Mouse (Mus musculus): ENCODE measurements around the gene Zfp13. TPM values are rescaled to one million over a fixed set of nuclear protein-coding genes. Genes with fewer than 3 reads are reported as not detected.
"Not testable (repeated sequence)": the region's sequence is repeated elsewhere in the genome, so short reads cannot be mapped to it uniquely, and the experiment has no call there.

Zfp13 gene
- polyA plus RNA-seq, 1 experiment from 2014 or later = 20.3 TPM

GRCm38 (mm10) chr17:23599605-23600063, 347 bp upstream of the Zfp13 start:
- DNase-seq (ENCODE audit: low spot score) = no peak
- no peaks in the 10 kb centered on the region for H3K27me3 ChIP-seq (ENCODE audit: control insufficient read depth, insufficient read depth, low read length)
- 45% methylated on average over 7 of the region's 7 CpGs for WGBS

DNA sequence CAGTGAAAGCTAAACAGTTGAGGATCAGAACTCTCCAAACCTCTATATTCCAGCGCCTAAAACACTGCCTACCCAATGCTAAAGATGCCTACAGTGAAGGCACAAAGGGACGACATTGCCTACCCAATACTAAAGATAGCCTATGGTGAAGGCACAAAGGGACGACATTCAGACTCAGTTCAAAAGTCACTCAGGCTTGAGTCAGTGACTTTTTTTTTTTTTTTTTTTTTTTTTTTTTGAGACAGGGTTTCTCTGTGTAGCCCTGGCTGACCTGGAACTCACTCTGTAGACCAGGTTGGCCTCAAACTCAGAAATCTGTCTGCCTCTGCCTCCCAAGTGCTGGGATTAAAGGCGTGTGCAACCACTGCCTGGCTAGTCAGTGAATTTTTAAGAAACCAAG, 4.1 kb downstream of the Zfp13 start:
- H3K27me3 ChIP-seq (ENCODE audit: control insufficient read depth, insufficient read depth, low read length); H3K9ac ChIP-seq (ENCODE audit: low read length); ATAC-seq (ENCODE audit: insufficient read depth, low FRiP score, low TSS enrichment); H3K36me3 ChIP-seq (ENCODE audit: control insufficient read depth, insufficient read depth, low read length); H3K9me3 ChIP-seq (ENCODE audit: control insufficient read depth, low read length); H3K4me1 ChIP-seq (ENCODE audit: control insufficient read depth, insufficient read depth, low read length); DNase-seq (ENCODE audit: low spot score); H3K27ac ChIP-seq (ENCODE audit: low read depth, low read length); H3K4me3 ChIP-seq (ENCODE audit: low read depth, low read length); H3K4me2 ChIP-seq (ENCODE audit: low read depth): not testable (repeated sequence)
- WGBS = 83% methylated on average over 4 of the region's 4 CpGs

More at GRCm38 (mm10) chr17:23599605-23600063, 347 bp upstream of the Zfp13 start:
- peak overlapping the region; percentile 67 for H3K4me2 ChIP-seq (ENCODE audit: low read depth)
- H3K9ac ChIP-seq (ENCODE audit: low read length) = peak overlapping the region; percentile 56; the same call in 1 of the 2 replicates
- H3K36me3 ChIP-seq (ENCODE audit: control insufficient read depth, insufficient read depth, low read length) = no peaks in the 10 kb centered on the region
- H3K27ac ChIP-seq (ENCODE audit: low read depth, low read length) = no peak overlapping the region
- H3K9me3 ChIP-seq (ENCODE audit: control insufficient read depth, low read length) = no peaks in the 10 kb centered on the region
- H3K4me3 ChIP-seq (ENCODE audit: low read depth, low read length) = peak overlapping the region; percentile 32
- ATAC-seq (ENCODE audit: insufficient read depth, low FRiP score, low TSS enrichment) = no peak
- no peaks in the 10 kb centered on the region for H3K4me1 ChIP-seq (ENCODE audit: control insufficient read depth, insufficient read depth, low read length)

DNA sequence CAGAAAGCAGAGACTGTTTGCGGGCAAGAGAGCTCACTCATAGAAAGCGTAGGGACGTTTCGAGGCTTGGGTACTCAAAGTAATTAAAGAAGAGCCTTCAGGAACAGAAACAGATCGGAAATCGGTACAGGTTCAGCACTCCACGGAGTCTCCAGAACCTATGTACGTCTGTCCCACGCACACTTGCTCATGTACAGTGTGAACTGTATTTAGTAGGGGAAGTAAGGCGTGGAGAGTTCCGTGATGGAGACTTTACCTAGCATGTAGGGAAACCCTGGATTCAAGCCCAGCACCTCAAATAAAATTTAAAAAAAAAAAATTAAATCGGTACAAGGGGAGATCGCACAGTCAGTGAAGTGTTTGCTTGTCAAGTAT, 6.4 kb downstream of the Zfp13 start:
- Histone ChIP-seq H3K4me3 (ENCODE audit: low read depth, low read length) (peak overlapping the region; percentile 37), H3K9me3 (ENCODE audit: control insufficient read depth, low read length) (no peaks in the 10 kb centered on the region), H3K27ac (ENCODE audit: low read depth, low read length) (no peak overlapping the region; the same call in 1 of the 2 replicates), H3K4me2 (ENCODE audit: low read depth) (peak overlapping the region; percentile 56), H3K36me3 (ENCODE audit: control insufficient read depth, insufficient read depth, low read length) (no peaks in the 10 kb centered on the region), H3K9ac (ENCODE audit: low read length) (peak overlapping the region; percentile 49), H3K4me1 (ENCODE audit: control insufficient read depth, insufficient read depth, low read length) (no peaks in the 10 kb centered on the region), H3K27me3 (ENCODE audit: control insufficient read depth, insufficient read depth, low read length) (no peaks in the 10 kb centered on the region)
- 15% methylated on average over 13 of the region's 13 CpGs for WGBS
- ATAC-seq (ENCODE audit: insufficient read depth, low FRiP score, low TSS enrichment) (peak; percentile 46), DNase-seq (ENCODE audit: low spot score) (no peak)

GRCm38 (mm10) chr17:23592208-23592925, 6.9 kb downstream of the Zfp13 start:
- Histone ChIP-seq H3K27ac (ENCODE audit: low read depth, low read length) (no peak overlapping the region; the same call in 1 of the 2 replicates), H3K27me3 (ENCODE audit: control insufficient read depth, insufficient read depth, low read length) (no peaks in the 10 kb centered on the region), H3K9me3 (ENCODE audit: control insufficient read depth, low read length) (no peaks in the 10 kb centered on the region), H3K4me2 (ENCODE audit: low read depth) (peak overlapping the region; percentile 56), H3K4me1 (ENCODE audit: control insufficient read depth, insufficient read depth, low read length) (no peaks in the 10 kb centered on the region), H3K4me3 (ENCODE audit: low read depth, low read length) (peak overlapping the region; percentile 37), H3K9ac (ENCODE audit: low read length) (peak overlapping the region; percentile 49), H3K36me3 (ENCODE audit: control insufficient read depth, insufficient read depth, low read length) (no peaks in the 10 kb centered on the region)
- peak; percentile 98 for DNase-seq (ENCODE audit: low spot score)
- ATAC-seq (ENCODE audit: insufficient read depth, low FRiP score, low TSS enrichment) = peak; percentile 98
- 8% methylated on average over 34 of the region's 34 CpGs for WGBS

DNA sequence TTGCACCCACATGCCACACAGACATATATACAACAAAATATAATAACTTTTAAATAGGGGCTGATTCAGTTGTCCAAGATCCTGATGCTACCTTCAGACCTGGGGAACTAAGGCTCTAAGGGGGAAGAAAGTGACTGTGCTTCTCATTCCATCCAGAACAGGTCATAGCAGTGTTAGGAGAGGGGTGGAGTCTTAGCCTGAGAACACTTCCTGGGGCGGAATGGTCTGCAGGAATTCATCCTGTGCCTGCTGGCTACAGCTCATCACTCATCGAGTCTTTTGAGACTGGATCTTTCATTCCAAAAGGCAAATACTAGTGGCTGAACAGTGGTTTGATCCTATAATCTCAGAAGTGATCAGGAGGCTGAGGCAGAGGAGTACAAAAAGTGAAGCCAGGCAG, 12.0 kb downstream of the Zfp13 start:
- H3K4me2 ChIP-seq (ENCODE audit: low read depth) = no peak overlapping the region
- H3K9me3 ChIP-seq (ENCODE audit: control insufficient read depth, low read length) = no peaks in the 10 kb centered on the region
- no peaks in the 10 kb centered on the region for H3K36me3 ChIP-seq (ENCODE audit: control insufficient read depth, insufficient read depth, low read length)
- H3K4me3 ChIP-seq (ENCODE audit: low read depth, low read length) = no peak overlapping the region
- DNase-seq (ENCODE audit: low spot score) (no peak), ATAC-seq (ENCODE audit: insufficient read depth, low FRiP score, low TSS enrichment) (no peak)
- peaks cover 7% of the 10 kb centered on the region for H3K4me1 ChIP-seq (ENCODE audit: control insufficient read depth, insufficient read depth, low read length)
- no peaks in the 10 kb centered on the region for H3K27me3 ChIP-seq (ENCODE audit: control insufficient read depth, insufficient read depth, low read length)
- no peak overlapping the region for H3K27ac ChIP-seq (ENCODE audit: low read depth, low read length)
- WGBS = 60% methylated on average over 2 of the region's 2 CpGs
- H3K9ac ChIP-seq (ENCODE audit: low read length) = no peak overlapping the region

- DNase-seq (ENCODE audit: low spot score) (peak; percentile 77), ATAC-seq (ENCODE audit: insufficient read depth, low FRiP score, low TSS enrichment) (peak; percentile 84)
- H3K27me3 ChIP-seq (ENCODE audit: control insufficient read depth, insufficient read depth, low read length) = no peaks in the 10 kb centered on the region
- WGBS = under 1% methylated on average over 22 of the region's 22 CpGs
- peak overlapping the region; percentile 85 for H3K4me2 ChIP-seq (ENCODE audit: low read depth)
- peak overlapping the region; percentile 66 for H3K4me3 ChIP-seq (ENCODE audit: low read depth, low read length)
- H3K9ac ChIP-seq (ENCODE audit: low read length) = peak overlapping the region; percentile 86
- no peaks in the 10 kb centered on the region for H3K9me3 ChIP-seq (ENCODE audit: control insufficient read depth, low read length)
- H3K27ac ChIP-seq (ENCODE audit: low read depth, low read length) = 0 out of 2 replicates have a peak overlapping the region, but pooled peaks have one; percentile 23
- peaks cover 7% of the 10 kb centered on the region for H3K4me1 ChIP-seq (ENCODE audit: control insufficient read depth, insufficient read depth, low read length)
- H3K36me3 ChIP-seq (ENCODE audit: control insufficient read depth, insufficient read depth, low read length) = peaks cover 2% of the 10 kb centered on the region
Observed at GRCm38 (mm10) chr17:23585721-23586491, 13.4 kb downstream of the Zfp13 start.

DNA sequence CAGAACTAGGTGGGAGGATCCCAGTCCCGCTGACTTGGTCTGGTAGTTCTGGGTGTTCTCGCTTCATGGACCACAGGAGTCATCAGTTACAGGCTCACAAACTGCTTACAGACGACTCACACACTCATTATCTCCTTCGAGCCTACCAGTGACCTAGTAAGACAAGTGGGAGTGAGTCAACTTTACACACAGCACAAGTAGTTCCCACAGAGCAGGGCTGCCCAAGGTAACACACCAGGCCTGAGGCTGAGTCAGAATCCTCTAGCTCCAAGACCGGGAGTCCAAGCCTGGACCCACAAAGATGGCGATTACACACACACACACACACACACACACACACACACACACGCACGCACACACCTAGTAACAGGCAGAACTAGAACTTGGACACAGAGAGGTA, 14.5 kb downstream of the Zfp13 start:
- WGBS = 87% methylated on average over 8 of the region's 8 CpGs
- no peaks in the 10 kb centered on the region for H3K9me3 ChIP-seq (ENCODE audit: control insufficient read depth, low read length)
- peak overlapping the region; percentile 66 for H3K4me3 ChIP-seq (ENCODE audit: low read depth, low read length)
- peaks cover 5% of the 10 kb centered on the region for H3K36me3 ChIP-seq (ENCODE audit: control insufficient read depth, insufficient read depth, low read length)
- DNase-seq (ENCODE audit: low spot score) = no peak
- peak overlapping the region; percentile 85 for H3K4me2 ChIP-seq (ENCODE audit: low read depth)
- no peaks in the 10 kb centered on the region for H3K27me3 ChIP-seq (ENCODE audit: control insufficient read depth, insufficient read depth, low read length)
- H3K27ac ChIP-seq (ENCODE audit: low read depth, low read length) = no peak overlapping the region
- H3K4me1 ChIP-seq (ENCODE audit: control insufficient read depth, insufficient read depth, low read length) = peaks cover 7% of the 10 kb centered on the region
- H3K9ac ChIP-seq (ENCODE audit: low read length) = 0 out of 2 replicates have a peak overlapping the region, but pooled peaks have one; percentile 86
- ATAC-seq (ENCODE audit: insufficient read depth, low FRiP score, low TSS enrichment) = no peak

- 97% methylated on average over 38 of the region's 38 CpGs for WGBS
- H3K4me1 ChIP-seq (ENCODE audit: control insufficient read depth, insufficient read depth, low read length) = no peaks in the 10 kb centered on the region
- no peak for DNase-seq (ENCODE audit: low spot score)
- H3K27ac ChIP-seq (ENCODE audit: low read depth, low read length) = no peak overlapping the region
- peaks cover 23% of the 10 kb centered on the region for H3K36me3 ChIP-seq (ENCODE audit: control insufficient read depth, insufficient read depth, low read length)
- H3K9ac ChIP-seq (ENCODE audit: low read length) = no peak overlapping the region
- ATAC-seq (ENCODE audit: insufficient read depth, low FRiP score, low TSS enrichment) = no peak
- no peaks in the 10 kb centered on the region for H3K27me3 ChIP-seq (ENCODE audit: control insufficient read depth, insufficient read depth, low read length)
- no peak overlapping the region for H3K4me2 ChIP-seq (ENCODE audit: low read depth)
- H3K9me3 ChIP-seq (ENCODE audit: control insufficient read depth, low read length) = no peaks in the 10 kb centered on the region
- H3K4me3 ChIP-seq (ENCODE audit: low read depth, low read length) = no peak overlapping the region
Observed at GRCm38 (mm10) chr17:23575951-23576552, 23.2 kb downstream of the Zfp13 start.

Data from neural tube, embryonic 11.5 days (tissue).